Mouse (Mus musculus) adrenal gland, adult (tissue): ENCODE results near the gene Arhgef38.

ENCODE experiments used
- DNase-seq, 2 experiments: peaks; one replicate each; pipeline ENCODE4 v3.0.0; 2022 to 2023; ENCODE audit warnings: low spot score in 1 of 2; ENCODE audit not compliant: inconsistent age in 2 of 2

Gene Arhgef38

GRCm38 (mm10) chr3:133234821-133235295, at the start of gene Arhgef38:
Gene Arhgef38, minus strand, starts transcription at chr3:133234949.
- no peak for DNase-seq

GRCm38 (mm10) chr3:133271887-133272286, 37.1 kb upstream of the Arhgef38 start:
- peak; percentile 49 to 92 for DNase-seq

- DNase-seq: no peak
Observed at GRCm38 (mm10) chr3:133258860-133259259, 24.1 kb upstream of the Arhgef38 start.

GRCm38 (mm10) chr3:133255842-133256241, 21.1 kb upstream of the Arhgef38 start:
- no peak for DNase-seq

- DNase-seq: no peak
Observed at GRCm38 (mm10) chr3:133244027-133244426, 9.3 kb upstream of the Arhgef38 start.

GRCm38 (mm10) chr3:133241916-133242315, 7.2 kb upstream of the Arhgef38 start:
- no peak for DNase-seq

GRCm38 (mm10) chr3:133233993-133234392, 756 bp downstream of the Arhgef38 start:
- no peak for DNase-seq

- DNase-seq: no peak
Observed at GRCm38 (mm10) chr3:133230427-133230826, 4.3 kb downstream of the Arhgef38 start.

GRCm38 (mm10) chr3:133229594-133229993, 5.2 kb downstream of the Arhgef38 start:
- DNase-seq: no peak

- DNase-seq: no peak
Observed at GRCm38 (mm10) chr3:133227258-133228012, 7.3 kb downstream of the Arhgef38 start.

GRCm38 (mm10) chr3:133218501-133218900, 16.2 kb downstream of the Arhgef38 start:
- DNase-seq: no peak

- no peak for DNase-seq
Observed at GRCm38 (mm10) chr3:133215198-133215819, 19.4 kb downstream of the Arhgef38 start.

GRCm38 (mm10) chr3:133213434-133214114, 21.2 kb downstream of the Arhgef38 start:
- DNase-seq: no peak

GRCm38 (mm10) chr3:133211324-133211723, 23.4 kb downstream of the Arhgef38 start:
- no peak for DNase-seq

GRCm38 (mm10) chr3:133203713-133204112, 31.0 kb downstream of the Arhgef38 start:
- no peak for DNase-seq

- DNase-seq: no peak
Observed at GRCm38 (mm10) chr3:133202171-133202570, 32.6 kb downstream of the Arhgef38 start.

- DNase-seq: no peak
Observed at GRCm38 (mm10) chr3:133188930-133189329, 45.8 kb downstream of the Arhgef38 start.

- DNase-seq: no peak
Observed at GRCm38 (mm10) chr3:133187524-133187923, 47.2 kb downstream of the Arhgef38 start.

GRCm38 (mm10) chr3:133176033-133176750, 58.6 kb downstream of the Arhgef38 start:
- no peak for DNase-seq

- no peak for DNase-seq
Observed at GRCm38 (mm10) chr3:133172291-133172690, 62.5 kb downstream of the Arhgef38 start.

GRCm38 (mm10) chr3:133169737-133170136, 65.0 kb downstream of the Arhgef38 start:
- peak in 1 of 2 experiments; percentile 37 for DNase-seq
